Mouse (Mus musculus) lung, adult 2 months (tissue): ENCODE results near the gene Tpcn1.

Source experiments
- CTCF ChIP-seq: fragments of 200-500 bp; IDR thresholded peaks from 2 replicates; pipeline ENCODE4 v1.5.1; 2011; ENCODE audit warnings: mild to moderate bottlenecking, low read length, control low read depth; ENCODE audit not compliant: insufficient read depth
- POLR2A ChIP-seq: fragments of 200-500 bp; IDR thresholded peaks from 2 replicates; pipeline ENCODE4 v1.6.1; 2011; ENCODE audit warnings: low read depth, mild to moderate bottlenecking, control low read depth, low read length, borderline replicate concordance; ENCODE audit errors: extremely low read depth

DNA sequence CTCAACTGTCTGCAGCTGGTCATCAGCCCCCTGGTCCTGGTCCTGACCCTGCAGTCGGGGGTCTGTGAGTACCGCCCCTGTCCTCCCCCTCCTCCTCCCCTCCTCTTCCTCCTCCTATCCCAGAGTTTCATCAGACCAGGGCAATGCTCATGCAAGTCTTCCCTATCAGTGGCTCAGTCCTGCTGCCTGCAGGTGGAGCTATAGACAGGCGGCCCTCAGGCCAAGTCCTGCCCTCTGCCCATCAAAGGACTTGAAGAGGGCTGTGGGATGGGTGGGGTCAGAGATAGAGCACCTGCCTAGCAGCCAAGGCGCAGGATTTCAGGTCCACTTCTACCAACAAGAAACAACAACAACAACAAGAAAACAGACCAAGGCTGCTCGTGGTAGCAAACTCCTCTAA lies 62.7 kb downstream of the Tpcn1 start:
- TF ChIP-seq CTCF (peak; percentile 44), POLR2A (no peak)
